Mouse (Mus musculus): ENCODE data around the gene Ilf2.

Gene Ilf2

DNA sequence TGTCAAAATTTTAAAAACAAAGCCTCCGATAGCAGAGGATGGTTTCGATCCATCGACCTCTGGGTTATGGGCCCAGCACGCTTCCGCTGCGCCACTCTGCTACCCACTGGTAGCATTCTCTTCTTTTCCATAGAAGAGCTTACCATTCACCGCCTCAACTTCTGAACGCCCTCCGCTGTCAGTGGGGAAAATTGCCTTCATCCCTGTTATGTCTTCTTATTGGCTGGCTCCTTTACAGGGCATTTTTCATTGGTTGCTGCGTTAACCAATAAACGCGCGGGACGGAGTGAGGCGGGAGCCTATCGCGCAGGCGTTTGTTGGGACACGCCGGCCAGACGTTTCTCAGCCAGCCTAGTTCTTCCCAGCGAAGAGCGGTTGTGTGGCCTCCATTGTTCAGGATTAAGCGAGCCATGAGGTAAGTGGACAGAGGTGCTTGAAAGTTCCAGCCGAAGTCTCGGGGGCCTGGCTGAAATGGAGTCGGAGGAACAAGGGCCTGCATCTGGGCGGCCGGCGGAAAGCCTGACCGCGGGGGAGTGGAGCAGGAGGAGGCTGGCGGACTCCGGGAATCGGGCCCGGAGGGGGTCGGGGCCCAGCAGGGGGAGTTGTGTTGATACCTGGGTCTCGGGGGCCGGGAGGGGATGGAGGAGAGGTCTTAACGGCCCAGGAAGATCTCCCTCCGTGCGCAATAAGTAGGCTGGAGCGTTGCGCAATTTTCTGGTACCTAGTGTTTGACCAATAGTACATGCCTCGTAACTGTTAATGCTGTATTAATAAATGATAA is at the start of gene Ilf2:
Ilf2 (plus strand) TSS at position 296 of the 781 bp plus-strand sequence.
- under 1% methylated on average over 45 of the region's 45 CpGs for WGBS

DNA sequence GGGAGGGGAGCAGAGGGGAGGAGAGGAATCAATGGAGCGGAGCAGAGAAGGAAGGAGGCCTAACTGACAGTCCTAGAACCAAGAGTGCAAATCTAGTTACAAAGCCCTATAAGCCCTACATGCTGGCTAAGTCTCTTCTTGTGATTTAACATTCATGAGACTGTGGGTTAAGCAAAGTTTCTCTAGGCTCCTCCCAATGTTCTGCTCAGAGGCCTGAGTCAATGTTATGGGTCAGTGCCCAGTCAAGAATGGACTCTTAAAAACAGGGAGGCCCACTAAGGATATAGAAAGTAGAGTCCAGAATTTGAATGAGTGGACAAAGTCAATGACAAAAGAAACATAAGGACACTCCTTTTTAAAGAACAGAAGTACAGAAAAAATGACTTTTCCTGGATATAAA is 48.4 kb upstream of the Ilf2 start:
- WGBS: 100% methylated on average over 1 of the region's 1 CpGs

DNA sequence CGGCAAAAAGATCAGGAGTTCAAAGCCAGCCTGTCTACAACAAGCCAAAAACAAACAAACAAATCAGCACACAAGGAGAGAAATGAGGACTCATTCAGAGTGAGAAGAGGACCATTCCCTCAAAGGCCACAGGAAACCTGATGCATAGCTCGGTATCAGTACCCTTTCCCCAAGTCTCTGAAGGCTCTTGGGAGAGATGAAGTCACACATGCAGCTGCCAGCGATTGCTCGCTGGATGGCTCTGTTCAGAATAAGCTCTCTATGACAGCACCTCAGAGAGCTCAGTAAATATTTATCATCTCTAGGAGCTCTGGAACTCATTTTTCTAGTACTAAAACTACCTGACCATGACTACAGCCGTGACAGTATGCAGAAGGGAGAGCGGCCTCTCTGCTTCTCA is 47.7 kb upstream of the Ilf2 start:
- 80% methylated on average over 6 of the region's 6 CpGs for WGBS

DNA sequence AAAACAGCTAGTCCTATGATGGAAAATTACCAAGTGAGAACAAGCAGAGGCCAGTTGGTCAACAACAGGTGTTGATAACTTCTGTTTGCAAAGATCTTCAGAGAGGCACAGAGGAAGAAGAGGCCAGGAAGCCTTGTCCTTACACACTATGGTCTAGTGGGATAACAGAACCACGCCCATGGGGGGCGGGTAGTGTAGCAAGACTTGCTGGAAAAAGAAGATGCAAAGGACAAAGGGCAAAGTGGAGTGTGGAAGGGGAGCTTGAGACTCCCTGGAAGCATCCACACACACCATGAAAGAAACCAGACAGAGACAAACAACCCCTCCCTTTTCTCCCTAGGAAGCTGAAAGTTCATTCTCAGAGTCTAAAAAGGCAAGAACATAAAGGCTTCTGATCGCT is 46.4 kb upstream of the Ilf2 start:
- WGBS: 90% methylated on average over 3 of the region's 3 CpGs

DNA sequence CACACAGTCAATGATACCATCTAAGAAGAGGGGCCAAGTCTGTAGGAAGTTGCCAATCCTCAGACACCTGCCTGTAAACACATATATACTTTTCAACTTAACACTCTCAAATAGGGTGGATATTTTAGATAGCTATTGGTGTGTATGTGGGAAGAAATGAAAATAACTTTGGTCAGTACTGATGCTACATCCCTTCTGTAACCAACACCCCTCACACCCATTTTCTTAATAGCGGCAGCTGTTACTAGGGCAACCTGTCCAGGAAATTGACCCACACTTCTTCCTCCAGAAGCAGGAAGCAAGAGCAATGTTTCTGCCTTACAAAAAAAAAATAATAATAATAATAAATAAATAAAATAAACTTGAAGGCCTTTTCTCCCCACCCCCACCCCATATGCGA is 43.6 kb upstream of the Ilf2 start:
- 12% methylated on average over 2 of the region's 2 CpGs for whole genome bisulfite sequencing

DNA sequence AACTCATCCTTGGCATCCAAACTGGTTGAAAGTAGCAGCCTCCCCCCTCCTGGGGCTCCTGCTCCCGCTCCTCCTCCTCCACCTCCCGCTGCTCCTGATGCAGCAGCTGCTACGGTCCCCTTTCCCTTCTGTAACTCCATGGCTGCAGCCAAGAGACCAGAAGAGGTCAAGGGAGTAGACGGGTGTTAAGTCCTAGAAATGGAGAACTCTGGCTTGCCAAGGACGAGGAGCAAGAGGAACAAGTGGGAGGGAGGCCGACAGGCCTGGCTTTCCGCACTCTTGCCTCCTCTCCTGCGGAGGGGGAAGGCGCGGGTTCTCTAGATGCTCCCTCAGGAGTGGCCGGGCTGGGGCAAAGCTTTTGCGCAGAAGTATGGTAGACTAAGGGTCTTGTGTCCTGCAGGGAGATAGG is 43.1 kb upstream of the Ilf2 start:
- under 1% methylated on average over 12 of the region's 12 CpGs for WGBS

DNA sequence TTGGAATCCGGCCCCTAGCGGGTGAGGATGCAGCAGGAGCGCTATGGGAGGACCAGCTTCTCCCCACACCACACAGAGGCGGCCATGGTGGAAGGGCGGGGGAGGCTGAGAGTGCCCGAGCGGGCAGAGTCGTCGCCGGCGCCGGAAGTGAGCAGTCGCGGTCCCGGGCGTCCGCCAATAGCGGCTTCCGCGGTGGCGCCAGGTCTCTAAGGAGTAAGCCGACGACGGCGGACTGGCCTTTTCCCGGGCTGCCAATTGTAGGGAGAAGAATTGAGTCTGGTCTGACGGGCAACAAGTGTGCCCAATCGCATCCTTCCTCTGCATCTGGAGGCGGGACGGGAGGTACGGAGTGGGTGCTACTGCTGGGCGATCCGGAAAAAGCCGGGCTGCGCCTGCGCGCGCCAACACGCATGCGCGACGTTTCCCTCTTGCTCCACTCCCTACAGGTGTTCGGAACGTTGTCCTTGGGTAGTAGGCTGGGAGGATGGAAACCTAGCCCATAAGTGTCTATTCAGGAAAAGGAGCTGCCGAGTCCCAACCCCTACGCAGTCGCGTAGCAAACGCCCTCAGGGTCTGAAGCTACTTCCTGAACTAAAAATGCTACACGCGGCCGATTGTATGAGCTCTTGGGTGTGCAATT is 42.4 kb upstream of the Ilf2 start, which contains the start of gene Ints3:
Ints3 (minus strand) TSS at position 242 of the 640 bp plus-strand sequence.
- under 1% methylated on average over 51 of the region's 52 CpGs for WGBS

DNA sequence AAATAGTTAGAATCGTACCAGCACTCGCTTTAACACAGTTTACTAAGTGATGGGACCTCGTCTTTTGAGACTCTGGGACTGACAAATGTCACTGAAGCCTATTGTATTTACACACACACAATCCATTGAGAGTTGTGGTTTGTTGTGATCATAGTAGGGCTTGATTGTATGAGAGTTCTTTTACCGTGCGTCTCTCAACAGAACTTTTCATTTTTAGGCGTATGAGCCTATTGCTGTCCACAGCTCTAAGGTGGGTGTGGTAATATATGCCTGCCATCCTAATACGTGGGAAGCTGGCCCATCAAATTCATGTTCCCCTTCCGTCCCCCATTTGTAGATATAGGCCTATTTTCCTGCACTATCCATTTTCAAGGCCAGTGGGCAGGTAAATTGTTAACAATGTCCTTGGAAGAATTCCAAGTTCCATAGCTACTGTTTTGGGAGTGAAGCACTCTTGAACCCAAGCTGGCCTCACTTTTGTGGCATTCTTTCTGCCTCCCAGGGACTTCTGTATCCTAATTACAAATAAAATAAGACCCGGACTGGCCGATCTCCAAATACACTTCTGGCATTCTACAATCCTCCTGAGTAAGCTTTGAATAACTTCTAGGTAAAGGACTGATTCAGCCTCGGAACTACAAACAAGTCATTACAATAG is 41.7 kb upstream of the Ilf2 start:
- 39% methylated on average over 11 of the region's 11 CpGs for WGBS

DNA sequence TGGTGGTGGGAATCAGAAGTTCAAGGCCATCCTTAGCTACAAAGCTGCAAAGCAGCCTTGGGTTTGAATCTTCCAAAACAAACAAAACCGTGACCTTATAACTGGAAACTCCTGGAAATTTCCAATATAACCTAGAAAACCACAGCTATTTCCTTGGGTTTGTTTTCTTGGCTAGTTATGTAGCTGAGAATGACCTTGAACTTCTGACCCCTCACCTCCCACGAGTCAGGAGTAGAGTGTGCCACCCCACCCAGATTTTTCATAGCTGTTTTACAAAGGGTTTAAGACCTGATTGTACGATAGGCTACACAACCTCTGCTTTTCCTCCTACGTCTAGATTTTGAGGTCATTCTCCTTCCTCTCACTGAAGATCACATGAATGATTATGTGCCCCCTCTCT is 38.8 kb upstream of the Ilf2 start:
- 84% methylated on average over 4 of the region's 4 CpGs for WGBS

DNA sequence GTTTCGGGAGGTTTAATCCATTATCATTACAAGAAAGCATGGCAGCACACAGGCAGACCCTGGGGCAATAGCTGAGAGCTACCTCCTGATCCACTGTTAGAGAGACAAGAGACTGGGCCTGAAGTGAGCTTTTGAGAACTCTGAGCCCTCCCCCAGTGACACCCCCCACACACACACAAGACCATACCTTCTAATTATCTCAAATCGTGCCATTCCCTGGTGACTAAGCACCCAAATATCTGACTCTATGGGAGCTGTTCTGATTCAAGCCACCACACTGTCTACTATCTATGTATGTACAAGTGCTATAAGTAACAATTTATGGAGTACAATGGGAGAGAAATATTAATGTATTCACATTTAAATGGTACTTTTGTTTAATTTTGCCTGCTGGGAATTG is 35.2 kb upstream of the Ilf2 start:
- 84% methylated on average over 2 of the region's 2 CpGs for WGBS

DNA sequence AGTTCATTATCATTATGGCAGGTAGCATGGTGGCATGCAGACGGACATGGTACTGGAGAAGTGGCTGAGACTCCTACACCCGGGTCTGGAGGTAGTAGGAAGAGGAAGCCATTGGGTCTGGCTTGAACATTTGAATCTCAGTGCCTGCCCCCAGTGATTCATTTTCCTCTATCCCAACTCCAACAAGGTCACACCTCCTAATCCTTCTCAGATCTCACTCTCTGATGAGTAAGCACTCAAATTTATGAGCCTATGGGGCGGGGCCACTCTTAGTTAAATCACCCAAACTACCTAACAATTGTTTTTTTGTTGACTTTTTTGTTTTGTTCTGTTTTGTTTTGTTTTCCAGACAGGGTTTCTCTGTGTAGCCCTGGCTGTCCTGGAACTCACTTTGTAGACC is 31.9 kb upstream of the Ilf2 start:
- 89% methylated on average over 3 of the region's 3 CpGs for WGBS

DNA sequence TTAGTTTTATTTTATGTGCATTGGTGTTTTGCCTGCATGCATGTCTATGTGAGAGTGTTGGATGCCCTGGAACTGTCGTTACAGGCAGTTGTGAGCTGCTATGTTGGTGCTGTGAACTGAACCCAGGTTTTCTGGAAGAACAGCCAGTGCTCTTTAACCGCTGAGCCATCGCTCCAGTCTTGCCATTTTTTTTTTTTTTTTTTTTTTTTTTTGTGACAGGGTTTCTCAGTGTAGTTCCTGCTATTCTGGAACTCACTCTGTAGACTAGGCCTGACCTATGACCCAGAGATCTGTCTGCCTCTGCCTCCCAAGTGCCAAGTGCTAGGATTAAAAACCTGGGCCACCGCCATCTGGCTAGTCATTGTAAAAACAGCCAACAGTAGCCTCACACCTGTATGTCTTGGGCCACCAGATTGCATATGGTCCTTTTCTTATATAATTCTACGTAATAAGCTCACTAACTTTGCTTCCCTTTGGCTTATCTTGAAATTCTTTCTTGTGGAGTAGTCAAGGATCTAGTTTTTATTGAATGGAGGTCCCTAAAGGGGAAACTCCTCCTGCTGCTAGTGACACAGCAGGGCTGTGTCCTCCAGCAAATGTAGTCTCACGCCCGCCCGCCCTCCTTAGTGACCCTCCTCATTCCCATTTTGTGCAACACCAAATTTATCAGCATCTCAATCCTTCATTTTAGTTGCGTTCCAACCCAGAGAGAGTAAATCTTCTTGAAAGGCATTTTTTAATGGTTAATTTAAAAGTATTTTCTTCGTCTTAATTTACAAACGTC is 30.3 kb upstream of the Ilf2 start:
- 76% methylated on average over 11 of the region's 11 CpGs for WGBS

DNA sequence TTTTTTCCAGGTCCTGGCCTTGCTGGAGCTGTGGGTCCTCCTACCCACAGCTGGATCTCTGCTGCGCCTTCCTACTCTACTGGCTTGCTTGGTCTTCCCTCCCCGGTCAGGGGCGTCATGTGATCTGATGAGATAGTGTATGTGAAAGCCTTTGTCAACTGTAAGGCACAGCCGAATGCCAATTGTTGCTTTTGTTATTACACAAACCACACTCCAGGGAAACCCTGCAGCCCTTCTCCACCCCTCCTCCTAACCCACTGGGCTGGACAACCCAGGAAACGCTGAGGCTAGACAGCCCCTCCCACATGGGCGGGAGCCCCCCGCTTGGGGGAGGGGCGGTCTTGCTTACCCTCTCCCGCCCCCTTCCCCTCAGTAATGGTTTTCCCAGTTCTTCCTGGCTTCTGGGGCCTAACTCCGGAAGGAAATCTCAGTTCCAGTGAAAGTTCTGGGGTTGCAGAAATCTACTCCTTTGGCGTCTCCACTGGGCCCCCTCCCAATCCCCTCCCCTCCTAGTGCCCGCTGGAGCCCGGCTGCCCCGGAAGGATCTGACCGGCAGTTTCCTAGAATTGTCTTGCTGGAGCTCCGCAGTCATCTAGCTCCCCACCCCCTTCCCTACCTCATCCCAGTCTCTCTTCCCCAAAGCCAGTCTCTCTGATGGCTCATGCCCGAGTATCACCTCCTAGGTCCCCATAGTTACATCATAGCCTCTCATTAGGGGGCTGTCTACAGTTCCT is 29.4 kb upstream of the Ilf2 start:
- WGBS: 6% methylated on average over 17 of the region's 17 CpGs

DNA sequence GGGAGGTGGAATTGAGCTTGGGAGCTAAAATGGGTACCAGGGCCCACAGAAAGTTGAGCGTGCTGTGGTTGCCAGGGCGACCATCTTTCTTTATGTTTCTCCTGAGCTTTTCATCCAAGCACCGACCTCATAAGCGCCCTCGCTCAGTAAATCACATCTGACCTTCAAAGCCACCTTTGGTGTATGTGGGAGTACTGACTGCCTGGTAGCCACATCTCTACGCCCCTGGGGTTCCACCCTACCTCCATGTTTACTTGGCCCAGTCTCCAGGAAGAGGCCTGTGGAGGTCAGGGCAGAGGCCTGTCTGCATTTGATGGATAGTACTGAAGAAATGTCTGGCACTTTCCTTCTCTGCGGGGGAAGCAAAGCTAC is 28.8 kb upstream of the Ilf2 start:
- WGBS: 53% methylated on average over 7 of the region's 7 CpGs

DNA sequence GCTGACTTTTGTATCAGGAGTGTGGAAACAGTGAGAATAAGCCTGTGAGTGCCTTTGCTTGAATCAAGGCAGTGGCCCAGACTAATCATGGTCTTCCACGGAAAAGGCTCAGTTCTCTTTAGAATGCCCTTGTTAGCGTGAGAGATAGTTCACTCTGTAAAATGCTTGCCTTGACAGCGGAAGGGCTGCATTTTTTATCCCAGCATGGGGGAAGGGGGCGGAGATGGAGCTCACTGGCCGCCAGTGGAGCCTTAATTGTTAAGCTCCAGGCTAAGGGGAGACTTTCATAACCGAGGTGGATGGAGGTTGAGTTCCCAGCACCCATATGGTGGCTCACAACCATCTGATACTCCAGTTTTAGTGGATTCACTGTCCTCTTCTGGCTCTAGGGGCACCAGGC is 27.3 kb upstream of the Ilf2 start:
- WGBS: 73% methylated on average over 6 of the region's 6 CpGs

DNA sequence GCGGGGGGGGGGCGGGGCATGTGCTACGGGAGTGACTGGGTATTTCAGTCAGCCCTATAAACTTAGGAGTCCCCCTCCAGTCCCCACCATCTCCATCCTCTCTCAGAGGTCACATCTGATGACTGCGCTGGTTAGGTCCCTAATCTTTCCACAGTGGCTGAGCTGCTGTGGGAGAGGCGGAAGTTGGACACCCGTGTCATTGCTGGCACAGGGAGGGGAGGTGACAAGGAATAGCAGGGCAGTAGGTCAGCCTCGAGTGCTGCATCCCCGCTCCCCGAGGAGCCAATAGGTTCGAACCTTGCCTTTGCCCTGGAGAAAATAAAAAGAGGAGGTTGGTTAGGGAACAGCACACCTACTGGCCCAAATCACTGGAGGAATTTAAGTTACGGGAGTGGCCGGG is 25.1 kb upstream of the Ilf2 start:
- 43% methylated on average over 12 of the region's 12 CpGs for WGBS

DNA sequence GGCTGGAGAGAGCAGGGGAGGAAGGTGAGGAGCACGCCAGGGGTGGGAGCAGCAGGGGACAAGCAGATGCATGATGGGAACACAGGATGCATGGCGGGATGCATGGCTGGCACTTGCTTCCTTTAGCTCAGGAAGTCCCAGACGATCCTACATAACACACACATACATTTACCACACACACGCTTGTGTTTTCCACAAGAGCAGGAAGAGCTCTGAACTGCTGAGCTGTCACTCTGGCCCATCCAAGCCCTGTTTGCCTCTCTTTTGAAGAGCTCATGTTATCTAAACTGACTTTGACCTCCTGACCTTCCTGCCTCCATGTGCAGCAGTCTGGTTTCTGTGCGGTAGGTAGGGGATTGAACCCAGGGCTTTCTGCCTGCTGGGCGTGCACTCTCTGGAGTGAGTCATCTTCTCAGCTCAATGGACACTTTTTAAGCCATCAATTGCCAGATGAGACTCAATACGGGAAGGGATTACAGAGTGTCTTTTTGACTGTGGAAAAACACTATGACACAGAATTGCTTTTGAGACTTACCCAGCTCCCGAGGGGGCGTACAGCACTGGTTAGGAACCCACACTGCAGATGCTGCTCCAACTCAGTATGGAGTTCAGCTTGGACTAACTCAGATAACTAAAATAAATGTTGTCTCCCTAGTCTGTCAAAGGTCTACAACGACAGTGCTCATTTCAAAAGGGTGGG is 24.4 kb upstream of the Ilf2 start:
- 40% methylated on average over 10 of the region's 10 CpGs for whole genome bisulfite sequencing

DNA sequence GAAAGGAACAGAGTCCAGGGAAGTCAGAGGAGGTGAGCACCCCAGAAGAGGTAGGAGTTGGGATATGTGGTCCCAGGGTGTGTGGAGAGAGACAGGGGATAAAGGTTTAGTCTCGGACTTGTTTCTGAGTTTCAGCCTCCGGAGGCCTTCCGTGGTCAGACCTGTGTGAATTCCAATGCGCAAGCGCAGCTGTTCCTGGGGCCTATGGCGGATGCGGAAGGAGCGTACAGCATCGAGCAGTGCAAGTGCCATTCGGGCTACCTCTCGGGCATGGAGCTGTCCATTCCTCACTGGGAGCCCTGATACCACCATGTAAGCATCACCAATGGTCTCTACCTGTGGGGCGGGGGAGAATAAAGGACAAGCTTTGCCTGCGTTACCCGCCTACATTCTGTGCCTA is 21.0 kb upstream of the Ilf2 start:
- WGBS: 94% methylated on average over 14 of the region's 14 CpGs

DNA sequence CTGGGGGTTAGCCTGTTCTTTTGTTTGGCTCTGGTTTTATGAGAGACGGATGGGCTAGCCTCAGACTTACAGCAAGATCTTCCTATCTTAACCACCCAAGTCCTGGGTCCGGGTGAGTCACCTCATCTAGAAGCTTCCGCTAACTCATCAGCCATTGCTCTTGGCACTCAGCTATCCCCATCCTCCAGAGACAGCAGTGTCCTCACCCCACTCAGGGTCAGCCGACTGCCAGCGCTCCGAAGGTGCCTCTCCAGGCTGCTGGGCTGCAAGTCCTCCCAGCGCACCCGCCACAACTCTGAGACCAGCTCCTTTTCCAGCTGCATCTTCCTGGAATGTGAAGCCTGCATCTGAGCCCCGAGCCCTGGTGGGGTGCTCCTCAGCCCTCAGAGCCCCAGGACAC is 16.2 kb upstream of the Ilf2 start:
- WGBS: 93% methylated on average over 9 of the region's 9 CpGs

DNA sequence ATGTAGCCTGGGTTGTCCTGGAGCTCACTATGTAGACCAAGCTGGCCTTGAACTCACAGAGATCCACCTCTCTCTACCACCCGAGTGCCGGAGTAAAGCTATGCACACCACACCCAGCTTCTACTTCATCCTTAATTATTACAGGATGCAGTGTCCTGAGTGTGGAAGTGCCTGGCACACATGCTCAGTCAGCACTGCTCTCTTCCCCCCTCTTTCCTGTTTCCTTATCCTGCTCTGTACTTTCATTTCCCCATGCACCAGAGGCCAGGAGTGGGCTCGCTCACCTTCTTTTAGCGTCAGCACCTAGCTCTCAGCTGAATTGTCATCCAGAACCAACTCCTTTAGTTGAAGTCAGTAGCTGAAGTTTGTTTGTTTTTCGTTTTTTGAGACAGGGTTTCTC is 15.6 kb upstream of the Ilf2 start:
- WGBS: 79% methylated on average over 5 of the region's 5 CpGs

DNA sequence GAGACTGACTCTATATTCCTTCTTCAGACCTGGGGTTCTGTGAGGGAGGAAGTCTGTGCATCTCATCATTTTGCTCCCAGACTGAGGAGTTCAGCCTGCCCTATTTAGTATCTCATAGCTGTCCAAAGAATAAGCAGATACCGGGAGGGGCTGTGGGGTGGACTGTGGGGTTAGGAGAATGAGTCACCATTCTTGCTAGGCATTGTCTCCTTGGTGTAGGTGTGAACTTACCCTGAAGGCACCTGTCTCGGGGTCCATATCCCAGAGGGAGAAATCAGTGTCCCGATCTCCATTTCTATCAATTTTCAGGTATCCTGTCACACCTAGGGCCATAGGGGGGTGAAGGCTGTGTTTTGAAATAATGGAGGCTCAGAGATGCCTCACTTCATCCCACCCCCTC is 14.0 kb upstream of the Ilf2 start:
- 91% methylated on average over 3 of the region's 3 CpGs for WGBS

Measured in cerebral cortex, adult 2 months (tissue).